Mouse (Mus musculus) liver, embryonic 15.5 days (tissue): ENCODE measurements around the gene Creb5. TPM values are rescaled to one million over a fixed set of nuclear protein-coding genes. Genes with fewer than 3 reads are reported as not detected.

Experiments
- ATAC-seq: fragments of 200-750 bp; cut with Nextera tagmentation; 2 replicates; pipeline ENCODE4 v1.8.0; 2017; ENCODE audit warnings: moderate number of reproducible peaks, mild to moderate bottlenecking, moderate library complexity; ENCODE audit not compliant: insufficient read depth
- H3K27ac ChIP-seq: fragments of 300-500 bp; sonication (generic); replicated peaks from 2 replicates; pipeline ENCODE4 v1.5.1; 2015; ENCODE audit warnings: mild to moderate bottlenecking, inconsistent platforms
- H3K27me3 ChIP-seq: fragments of 300-500 bp; sonication (generic); 2 replicates; pipeline ENCODE4 v1.6.1; 2015; ENCODE audit warnings: mild to moderate bottlenecking, inconsistent platforms
- H3K36me3 ChIP-seq: fragments of 300-500 bp; sonication (generic); replicated peaks from 2 replicates; pipeline ENCODE4 v1.6.1; 2015; ENCODE audit warnings: moderate library complexity, mild to moderate bottlenecking, inconsistent platforms
- H3K4me1 ChIP-seq: fragments of 300-500 bp; sonication (generic); replicated peaks from 2 replicates; pipeline ENCODE4 v1.6.1; 2015; ENCODE audit warnings: inconsistent platforms
- H3K4me2 ChIP-seq: fragments of 300-500 bp; sonication (generic); 2 replicates; pipeline ENCODE4 v1.6.1; 2015; ENCODE audit warnings: moderate library complexity, mild to moderate bottlenecking, inconsistent platforms
- H3K4me3 ChIP-seq: fragments of 300-500 bp; sonication (generic); replicated peaks from 2 replicates; pipeline ENCODE4 v1.5.1; 2015; ENCODE audit warnings: mild to moderate bottlenecking, inconsistent platforms
- H3K9ac ChIP-seq: fragments of 300-500 bp; sonication (generic); 2 replicates; pipeline ENCODE4 v1.6.1; 2015; ENCODE audit warnings: moderate library complexity, mild to moderate bottlenecking, inconsistent platforms
- H3K9me3 ChIP-seq: fragments of 300-500 bp; sonication (generic); replicated peaks from 2 replicates; pipeline ENCODE4 v1.6.1; 2016; ENCODE audit warnings: inconsistent platforms
- WGBS: fragments of 180-500 bp; shearing (Covaris S2); methylation state at CpG from one replicate; pipeline ENCODE4 v1.1.7; 2015; ENCODE audit warnings: mixed read lengths; ENCODE audit not compliant: insufficient replicate concordance; 5-methylcytosine and 5-hydroxymethylcytosine counted together
- polyA plus RNA-seq: library from polyadenylated mRNA; unstranded; fragments of >200 nt; fragmentation: Nextera tagmentation; extraction: Ambion mirVana; gene quantifications from 2 replicates; pipeline ENCODE4 v1.2.1, GENCODE M21; 2015

Gene Creb5
- polyA plus RNA-seq, 1 experiment from 2014 or later, result 0.33 TPM

- ATAC-seq, result no peak
- Histone ChIP-seq H3K27ac (no peak overlapping the region), H3K4me2 (no peak overlapping the region), H3K4me3 (no peak overlapping the region), H3K4me1 (peaks cover 14% of the 10 kb centered on the region), H3K9ac (no peak overlapping the region), H3K9me3 (no peaks in the 10 kb centered on the region), H3K27me3 (peaks cover 74% of the 10 kb centered on the region), H3K36me3 (no peaks in the 10 kb centered on the region)
- WGBS, result 22% methylated on average over 5 of the region's 5 CpGs
Measured at GRCm38 (mm10) chr6:53289659-53290058, 2.6 kb downstream of the Creb5 start.

- no peak for ATAC-seq
- H3K4me3 ChIP-seq, result no peak overlapping the region
- H3K27me3 ChIP-seq, result peaks cover 66% of the 10 kb centered on the region
- H3K4me1 ChIP-seq, result peaks cover 14% of the 10 kb centered on the region
- H3K36me3 ChIP-seq, result no peaks in the 10 kb centered on the region
- H3K27ac ChIP-seq, result no peak overlapping the region
- no peaks in the 10 kb centered on the region for H3K9me3 ChIP-seq
- no peak overlapping the region for H3K9ac ChIP-seq
- 37% methylated on average over 8 of the region's 8 CpGs for WGBS
- no peak overlapping the region for H3K4me2 ChIP-seq
Measured at GRCm38 (mm10) chr6:53290215-53290990, 3.3 kb downstream of the Creb5 start.

GRCm38 (mm10) chr6:53292931-53293330, 5.9 kb downstream of the Creb5 start:
- peaks cover under 1% of the 10 kb centered on the region; the same call in 1 of the 2 replicates for H3K4me1 ChIP-seq
- 49% methylated on average over 1 of the region's 1 CpGs for WGBS
- no peaks in the 10 kb centered on the region for H3K36me3 ChIP-seq
- H3K9me3 ChIP-seq, result no peaks in the 10 kb centered on the region
- H3K4me2 ChIP-seq, result no peak overlapping the region
- H3K27ac ChIP-seq, result no peak overlapping the region
- peaks cover 41% of the 10 kb centered on the region for H3K27me3 ChIP-seq
- H3K9ac ChIP-seq, result no peak overlapping the region
- no peak for ATAC-seq
- H3K4me3 ChIP-seq, result no peak overlapping the region

GRCm38 (mm10) chr6:53297851-53298250, 10.8 kb downstream of the Creb5 start:
- no peaks in the 10 kb centered on the region for H3K9me3 ChIP-seq
- WGBS, result 63% methylated on average over 5 of the region's 5 CpGs
- H3K9ac ChIP-seq, result no peak overlapping the region
- ATAC-seq, result no peak
- no peak overlapping the region for H3K4me2 ChIP-seq
- H3K4me1 ChIP-seq, result no peaks in the 10 kb centered on the region
- no peak overlapping the region for H3K4me3 ChIP-seq
- peaks cover 2% of the 10 kb centered on the region; the same call in 1 of the 2 replicates for H3K27me3 ChIP-seq
- H3K36me3 ChIP-seq, result no peaks in the 10 kb centered on the region
- H3K27ac ChIP-seq, result no peak overlapping the region

GRCm38 (mm10) chr6:53304201-53304600, 17.1 kb downstream of the Creb5 start:
- Histone ChIP-seq H3K4me3 (no peak overlapping the region), H3K9me3 (no peaks in the 10 kb centered on the region), H3K4me2 (no peak overlapping the region), H3K27ac (no peak overlapping the region), H3K4me1 (no peaks in the 10 kb centered on the region), H3K27me3 (no peaks in the 10 kb centered on the region), H3K9ac (no peak overlapping the region), H3K36me3 (no peaks in the 10 kb centered on the region)
- no peak for ATAC-seq
- WGBS, result 68% methylated on average over 2 of the region's 2 CpGs

- 74% methylated on average over 4 of the region's 4 CpGs for WGBS
- H3K27me3 ChIP-seq, result no peaks in the 10 kb centered on the region
- H3K4me1 ChIP-seq, result no peaks in the 10 kb centered on the region
- ATAC-seq, result no peak
- no peak overlapping the region for H3K4me2 ChIP-seq
- no peaks in the 10 kb centered on the region for H3K9me3 ChIP-seq
- H3K27ac ChIP-seq, result no peak overlapping the region
- no peaks in the 10 kb centered on the region for H3K36me3 ChIP-seq
- H3K9ac ChIP-seq, result no peak overlapping the region
- H3K4me3 ChIP-seq, result no peak overlapping the region
Measured at GRCm38 (mm10) chr6:53306156-53306555, 19.1 kb downstream of the Creb5 start.

GRCm38 (mm10) chr6:53306710-53307109, 19.6 kb downstream of the Creb5 start:
- no peak overlapping the region for H3K27ac ChIP-seq
- H3K4me3 ChIP-seq, result no peak overlapping the region
- no peaks in the 10 kb centered on the region for H3K27me3 ChIP-seq
- 65% methylated on average over 5 of the region's 5 CpGs for WGBS
- no peak overlapping the region for H3K9ac ChIP-seq
- H3K4me1 ChIP-seq, result no peaks in the 10 kb centered on the region
- no peak overlapping the region for H3K4me2 ChIP-seq
- ATAC-seq, result no peak
- H3K36me3 ChIP-seq, result no peaks in the 10 kb centered on the region
- H3K9me3 ChIP-seq, result no peaks in the 10 kb centered on the region

GRCm38 (mm10) chr6:53308684-53309083, 21.6 kb downstream of the Creb5 start:
- H3K9me3 ChIP-seq, result no peaks in the 10 kb centered on the region
- H3K36me3 ChIP-seq, result no peaks in the 10 kb centered on the region
- 20% methylated on average over 6 of the region's 6 CpGs for whole genome bisulfite sequencing
- no peak overlapping the region for H3K4me2 ChIP-seq
- no peak overlapping the region for H3K9ac ChIP-seq
- no peaks in the 10 kb centered on the region for H3K27me3 ChIP-seq
- ATAC-seq, result no peak
- H3K27ac ChIP-seq, result no peak overlapping the region
- no peak overlapping the region for H3K4me3 ChIP-seq
- no peaks in the 10 kb centered on the region for H3K4me1 ChIP-seq

- 64% methylated on average over 6 of the region's 6 CpGs for WGBS
- Histone ChIP-seq H3K9me3 (no peaks in the 10 kb centered on the region), H3K4me2 (no peak overlapping the region), H3K4me1 (no peaks in the 10 kb centered on the region), H3K9ac (no peak overlapping the region), H3K36me3 (no peaks in the 10 kb centered on the region), H3K27ac (no peak overlapping the region), H3K4me3 (no peak overlapping the region), H3K27me3 (no peaks in the 10 kb centered on the region)
- no peak for ATAC-seq
Measured at GRCm38 (mm10) chr6:53313604-53314003, 26.5 kb downstream of the Creb5 start.

- H3K27ac ChIP-seq, result no peak overlapping the region
- ATAC-seq, result no peak
- no peaks in the 10 kb centered on the region for H3K36me3 ChIP-seq
- no peaks in the 10 kb centered on the region for H3K27me3 ChIP-seq
- no peak overlapping the region for H3K9ac ChIP-seq
- H3K4me3 ChIP-seq, result no peak overlapping the region
- no peak overlapping the region for H3K4me2 ChIP-seq
- WGBS, result 57% methylated on average over 10 of the region's 10 CpGs
- no peaks in the 10 kb centered on the region for H3K4me1 ChIP-seq
- H3K9me3 ChIP-seq, result no peaks in the 10 kb centered on the region
Measured at GRCm38 (mm10) chr6:53314126-53314525, 27.1 kb downstream of the Creb5 start.

GRCm38 (mm10) chr6:53319543-53320325, 32.7 kb downstream of the Creb5 start:
- no peak overlapping the region for H3K4me2 ChIP-seq
- H3K9me3 ChIP-seq, result no peaks in the 10 kb centered on the region
- H3K27me3 ChIP-seq, result no peaks in the 10 kb centered on the region
- H3K4me3 ChIP-seq, result no peak overlapping the region
- H3K9ac ChIP-seq, result no peak overlapping the region
- WGBS, result 64% methylated on average over 17 of the region's 17 CpGs
- no peak for ATAC-seq
- no peak overlapping the region for H3K27ac ChIP-seq
- no peaks in the 10 kb centered on the region for H3K4me1 ChIP-seq
- H3K36me3 ChIP-seq, result no peaks in the 10 kb centered on the region
